Mouse (Mus musculus) intestine, embryonic 15.5 days (tissue): ENCODE results near the gene Fa2h. TPM values are rescaled to one million over a fixed set of nuclear protein-coding genes. Genes with fewer than 3 reads are reported as not detected.
"Not testable (repeated sequence)": the region's sequence is repeated elsewhere in the genome, so short reads cannot be mapped to it uniquely, and the experiment has no call there.

Experiments used
- ATAC-seq: fragments of 200-750 bp; cut with Nextera tagmentation; 2 replicates; pipeline ENCODE4 v1.8.0; 2017; ENCODE audit warnings: moderate TSS enrichment, moderate library complexity
- H3K27ac ChIP-seq: fragments of 300-500 bp; sonication (generic); 2 replicates; pipeline ENCODE4 v1.5.1; 2015; ENCODE audit warnings: mild to moderate bottlenecking, inconsistent platforms
- H3K27me3 ChIP-seq: fragments of 300-500 bp; sonication (generic); replicated peaks from 2 replicates; pipeline ENCODE4 v1.6.1; 2015; ENCODE audit warnings: inconsistent platforms
- H3K36me3 ChIP-seq: fragments of 300-500 bp; sonication (generic); 2 replicates; pipeline ENCODE4 v1.6.1; 2015; ENCODE audit warnings: inconsistent platforms
- H3K4me1 ChIP-seq: fragments of 300-500 bp; sonication (generic); replicated peaks from 2 replicates; pipeline ENCODE4 v1.6.1; 2015; ENCODE audit warnings: inconsistent platforms
- H3K4me2 ChIP-seq: fragments of 300-500 bp; sonication (generic); replicated peaks from 2 replicates; pipeline ENCODE4 v1.6.1; 2015; ENCODE audit warnings: mild to moderate bottlenecking, inconsistent platforms
- H3K4me3 ChIP-seq: fragments of 300-500 bp; sonication (generic); replicated peaks from 2 replicates; pipeline ENCODE4 v1.5.1; 2015; ENCODE audit warnings: inconsistent platforms
- H3K9ac ChIP-seq: fragments of 300-500 bp; sonication (generic); 2 replicates; pipeline ENCODE4 v1.6.1; 2015; ENCODE audit warnings: inconsistent platforms
- H3K9me3 ChIP-seq: fragments of 300-500 bp; sonication (generic); 2 replicates; pipeline ENCODE4 v1.6.1; 2016; ENCODE audit warnings: inconsistent platforms
- WGBS: fragments of 180-500 bp; shearing (Covaris S2); methylation state at CpG from one replicate; pipeline ENCODE4 v1.1.7; 2015; 5-methylcytosine and 5-hydroxymethylcytosine counted together
- polyA plus RNA-seq: library from polyadenylated mRNA; unstranded; fragments of >200 nt; fragmentation: Nextera tagmentation; extraction: Ambion mirVana; gene quantifications from 2 replicates; pipeline ENCODE4 v1.2.1, GENCODE M21; 2015

The Fa2h gene
- polyA plus RNA-seq, 1 experiment from 2014 or later, result 1.2 TPM

GRCm38 (mm10) chr8:111353497-111353896 lies 40.1 kb downstream of the Fa2h start:
- no peak for ATAC-seq
- 85% methylated on average over 9 of the region's 9 CpGs for WGBS
- no peak overlapping the region for H3K9ac ChIP-seq

GRCm38 (mm10) chr8:111352289-111352688 lies 41.3 kb downstream of the Fa2h start:
- Histone ChIP-seq H3K27ac (no peak overlapping the region), H3K9ac (no peak overlapping the region), H3K4me2 (no peak overlapping the region), H3K36me3 (no peaks in the 10 kb centered on the region), H3K4me1 (no peaks in the 10 kb centered on the region), H3K9me3 (no peaks in the 10 kb centered on the region), H3K4me3 (no peak overlapping the region), H3K27me3 (no peaks in the 10 kb centered on the region)
- peak; percentile 55; the same call in 1 of the 2 replicates for ATAC-seq
- 79% methylated on average over 5 of the region's 5 CpGs for WGBS

More at GRCm38 (mm10) chr8:111353497-111353896, 40.1 kb downstream of the Fa2h start:
- Histone ChIP-seq H3K27me3 (no peaks in the 10 kb centered on the region), H3K4me2 (no peak overlapping the region), H3K4me3 (no peak overlapping the region), H3K4me1 (no peaks in the 10 kb centered on the region), H3K27ac (no peak overlapping the region), H3K36me3 (no peaks in the 10 kb centered on the region), H3K9me3 (no peaks in the 10 kb centered on the region)

- no peak overlapping the region for H3K27ac ChIP-seq
- no peaks in the 10 kb centered on the region for H3K27me3 ChIP-seq
- H3K4me3 ChIP-seq, result no peak overlapping the region
- 86% methylated on average over 6 of the region's 6 CpGs for WGBS
- no peak for ATAC-seq
- H3K36me3 ChIP-seq, result no peaks in the 10 kb centered on the region
- H3K9ac ChIP-seq, result no peak overlapping the region
- no peaks in the 10 kb centered on the region for H3K9me3 ChIP-seq
- H3K4me2 ChIP-seq, result no peak overlapping the region
- no peaks in the 10 kb centered on the region for H3K4me1 ChIP-seq
Measured at GRCm38 (mm10) chr8:111350577-111350976, 43.0 kb downstream of the Fa2h start.

- Histone ChIP-seq H3K27ac (no peak overlapping the region), H3K9me3 (no peaks in the 10 kb centered on the region), H3K36me3 (no peaks in the 10 kb centered on the region), H3K9ac (no peak overlapping the region), H3K4me1 (no peaks in the 10 kb centered on the region; the same call in 1 of the 2 replicates), H3K4me3 (no peak overlapping the region), H3K27me3 (no peaks in the 10 kb centered on the region), H3K4me2 (no peak overlapping the region)
- WGBS, result 9% methylated on average over 5 of the region's 5 CpGs
- peak; percentile 67; the same call in 1 of the 2 replicates for ATAC-seq
Measured at GRCm38 (mm10) chr8:111343225-111343624, 50.4 kb downstream of the Fa2h start.

GRCm38 (mm10) chr8:111340186-111340585 lies 53.4 kb downstream of the Fa2h start:
- WGBS, result 72% methylated on average over 3 of the region's 3 CpGs
- ATAC-seq, result no peak
- Histone ChIP-seq H3K4me3 (no peak overlapping the region), H3K36me3 (no peaks in the 10 kb centered on the region), H3K9ac (no peak overlapping the region), H3K27ac (no peak overlapping the region), H3K27me3 (no peaks in the 10 kb centered on the region), H3K4me2 (no peak overlapping the region), H3K4me1 (peaks cover 2% of the 10 kb centered on the region; the same call in 1 of the 2 replicates), H3K9me3 (no peaks in the 10 kb centered on the region)

- H3K27ac ChIP-seq, result no peak overlapping the region
- ATAC-seq, result no peak
- H3K9me3 ChIP-seq, result no peaks in the 10 kb centered on the region
- H3K9ac ChIP-seq, result 0 out of 2 replicates have a peak overlapping the region, but pooled peaks have one; percentile 46
- H3K27me3 ChIP-seq, result no peaks in the 10 kb centered on the region
- H3K4me1 ChIP-seq, result peaks cover 2% of the 10 kb centered on the region; the same call in 1 of the 2 replicates
- no peaks in the 10 kb centered on the region for H3K36me3 ChIP-seq
- H3K4me2 ChIP-seq, result peak overlapping the region; percentile 96
- peak overlapping the region; percentile 50 for H3K4me3 ChIP-seq
- WGBS, result 40% methylated on average over 12 of the region's 12 CpGs
Measured at GRCm38 (mm10) chr8:111338370-111339208, 55.0 kb downstream of the Fa2h start.

GRCm38 (mm10) chr8:111337890-111338347 lies 55.7 kb downstream of the Fa2h start, which contains the start of gene Mlkl:
Gene Mlkl, minus strand, starts transcription at chr8:111338177.
- Histone ChIP-seq H3K4me2 (peak within 1 kb of the TSS; percentile 96), H3K4me1 (peaks cover 2% of the 10 kb centered on the region; the same call in 1 of the 2 replicates), H3K36me3 (no peaks in the 10 kb centered on the region), H3K27ac (0 out of 2 replicates have a peak within 1 kb of the TSS, but pooled peaks have one; percentile 9), H3K9me3 (no peaks in the 10 kb centered on the region), H3K4me3 (peak within 1 kb of the TSS; percentile 50), H3K9ac (peak within 1 kb of the TSS; percentile 46), H3K27me3 (no peaks in the 10 kb centered on the region)
- ATAC-seq, result peak; percentile 77
- WGBS, result under 1% methylated on average over 29 of the region's 29 CpGs

- no peaks in the 10 kb centered on the region for H3K36me3 ChIP-seq
- 0 out of 2 replicates have a peak overlapping the region, but pooled peaks have one; percentile 9 for H3K27ac ChIP-seq
- no peaks in the 10 kb centered on the region for H3K9me3 ChIP-seq
- peaks cover 2% of the 10 kb centered on the region; the same call in 1 of the 2 replicates for H3K4me1 ChIP-seq
- peak overlapping the region; percentile 46 for H3K9ac ChIP-seq
- 27% methylated on average over 17 of the region's 17 CpGs for WGBS
- ATAC-seq, result peak; percentile 15; the same call in 1 of the 2 replicates
- no peaks in the 10 kb centered on the region for H3K27me3 ChIP-seq
- H3K4me3 ChIP-seq, result peak overlapping the region; percentile 50
- peak overlapping the region; percentile 96 for H3K4me2 ChIP-seq
Measured at GRCm38 (mm10) chr8:111337311-111337889, 56.2 kb downstream of the Fa2h start.

GRCm38 (mm10) chr8:111336692-111337091 lies 56.9 kb downstream of the Fa2h start:
- no peak for ATAC-seq
- Histone ChIP-seq H3K9ac (no peak overlapping the region), H3K27me3 (no peaks in the 10 kb centered on the region), H3K4me2 (no peak overlapping the region), H3K4me3 (no peak overlapping the region), H3K9me3 (no peaks in the 10 kb centered on the region), H3K36me3 (no peaks in the 10 kb centered on the region), H3K4me1 (peaks cover 2% of the 10 kb centered on the region; the same call in 1 of the 2 replicates), H3K27ac (no peak overlapping the region)
- WGBS, result 86% methylated on average over 4 of the region's 4 CpGs

- no peak for ATAC-seq
- Histone ChIP-seq H3K9ac (no peak overlapping the region), H3K4me1 (no peaks in the 10 kb centered on the region), H3K27me3 (no peaks in the 10 kb centered on the region), H3K4me2 (no peak overlapping the region), H3K36me3 (no peaks in the 10 kb centered on the region), H3K9me3 (no peaks in the 10 kb centered on the region), H3K27ac (no peak overlapping the region), H3K4me3 (no peak overlapping the region)
- 81% methylated on average over 6 of the region's 6 CpGs for WGBS
Measured at GRCm38 (mm10) chr8:111325222-111325790, 68.3 kb downstream of the Fa2h start.

- no peak for ATAC-seq
- no peaks in the 10 kb centered on the region for H3K36me3 ChIP-seq
- 82% methylated on average over 12 of the region's 12 CpGs for WGBS
Measured at GRCm38 (mm10) chr8:111314729-111315128, 78.9 kb downstream of the Fa2h start.

GRCm38 (mm10) chr8:111313961-111314360 lies 79.7 kb downstream of the Fa2h start:
- not testable (repeated sequence) for H3K36me3 ChIP-seq, ATAC-seq, H3K27ac ChIP-seq, H3K27me3 ChIP-seq, H3K9ac ChIP-seq, H3K4me1 ChIP-seq, H3K4me3 ChIP-seq, H3K9me3 ChIP-seq, H3K4me2 ChIP-seq
- WGBS, result 96% methylated on average over 6 of the region's 6 CpGs

More at GRCm38 (mm10) chr8:111314729-111315128, 78.9 kb downstream of the Fa2h start:
- H3K4me1 ChIP-seq, result no peaks in the 10 kb centered on the region
- H3K27me3 ChIP-seq, result no peaks in the 10 kb centered on the region; the same call in 1 of the 2 replicates
- H3K4me3 ChIP-seq, result no peak overlapping the region
- H3K4me2 ChIP-seq, result no peak overlapping the region
- H3K27ac ChIP-seq, result no peak overlapping the region
- no peak overlapping the region for H3K9ac ChIP-seq
- H3K9me3 ChIP-seq, result no peaks in the 10 kb centered on the region
